Mouse (Mus musculus) CH12.LX (cell line): ENCODE measurements around the gene Fam219b. TPM values are rescaled to one million over a fixed set of nuclear protein-coding genes. Genes with fewer than 3 reads are reported as not detected.
A peak's percentile ranks its signal among the peaks of the same experiment; 100 is the strongest.

Experiments
- DNase-seq: peaks from one replicate; pipeline ENCODE4 v3.0.0-alpha.2; 2013; ENCODE audit errors: extremely low read depth
- H3K27ac ChIP-seq: 2 replicates; pipeline ENCODE4 v1.5.1; 2012; ENCODE audit warnings: low read depth, mild to moderate bottlenecking, control low read depth, moderate library complexity; ENCODE audit not compliant: insufficient read depth
- H3K27me3 ChIP-seq: replicated peaks from 2 replicates; pipeline ENCODE3; 2012; ENCODE audit warnings: inconsistent platforms
- H3K36me3 ChIP-seq, 2 experiments: replicated peaks in 1 of 2; 2 replicates each; pipeline versions ENCODE3 to v1.6.1; 2012; ENCODE audit warnings: inconsistent platforms in 1 of 2, low read length in 1 of 2, mild to moderate bottlenecking in 1 of 2, mixed read lengths in 1 of 2, moderate library complexity in 1 of 2; ENCODE audit not compliant: control insufficient read depth in 1 of 2, insufficient read depth in 1 of 2
- H3K4me1 ChIP-seq, 2 experiments: 2 replicates each; pipeline ENCODE4 v1.6.1; 2012; ENCODE audit warnings: inconsistent platforms in 1 of 2, moderate library complexity in 1 of 2; ENCODE audit not compliant: insufficient read depth in 2 of 2, control insufficient read depth in 1 of 2
- H3K4me2 ChIP-seq: 2 replicates; pipeline ENCODE4 v1.6.1; 2012; ENCODE audit warnings: low read depth, mild to moderate bottlenecking, control low read depth; ENCODE audit not compliant: poor library complexity, insufficient read depth, severe bottlenecking
- H3K4me3 ChIP-seq, 3 experiments: fragments of 150-350 bp in 1 of 3; sonication (generic) in 1 of 3; replicated peaks in 1 of 3; 2 replicates each; pipeline versions ENCODE3 to v1.5.1; 2011 to 2012; ENCODE audit warnings: low read depth in 2 of 3, low read length in 2 of 3, mild to moderate bottlenecking in 2 of 3, moderate library complexity in 2 of 3, control low read depth in 1 of 3, improper control_type of control experiment in 1 of 3, inconsistent platforms in 1 of 3, mixed read lengths in 1 of 3; ENCODE audit not compliant: poor library complexity in 1 of 3
- H3K79me2 ChIP-seq: replicated peaks from 2 replicates; pipeline ENCODE4 v1.6.1; 2012; ENCODE audit warnings: mild to moderate bottlenecking, moderate library complexity; ENCODE audit not compliant: control insufficient read depth, poor library complexity, insufficient read depth, severe bottlenecking; ENCODE audit errors: extremely low read depth
- H3K9ac ChIP-seq: 2 replicates; pipeline ENCODE4 v1.6.1; 2012; ENCODE audit warnings: low read depth, mild to moderate bottlenecking, control low read depth, moderate library complexity; ENCODE audit not compliant: insufficient read depth
- H3K9me3 ChIP-seq: replicated peaks from 2 replicates; pipeline ENCODE3; 2012; ENCODE audit warnings: low read length, inconsistent platforms, mixed read lengths
- BHLHE40 ChIP-seq: IDR thresholded peaks from 2 replicates; pipeline ENCODE4 v1.6.1; 2011; ENCODE audit warnings: mild to moderate bottlenecking, low read depth, low read length, improper control_type of control experiment
- CHD1 ChIP-seq: IDR thresholded peaks from 2 replicates; pipeline ENCODE4 v1.6.1; 2012; ENCODE audit warnings: low read depth, low read length, improper control_type of control experiment, inconsistent platforms
- CHD2 ChIP-seq: IDR thresholded peaks from 2 replicates; pipeline ENCODE4 v1.6.1; 2011; ENCODE audit warnings: low read length, improper control_type of control experiment
- CTCF ChIP-seq, 2 experiments: IDR thresholded peaks in 1 of 2; conservative IDR thresholded peaks in 1 of 2; 2 replicates each; pipeline ENCODE4 v1.5.1; 2011 to 2012; ENCODE audit warnings: low read depth in 2 of 2, low read length in 2 of 2, improper control_type of control experiment in 1 of 2, inconsistent platforms in 1 of 2, mild to moderate bottlenecking in 1 of 2, moderate library complexity in 1 of 2
- ELF1 ChIP-seq: IDR thresholded peaks from 2 replicates; pipeline ENCODE4 v1.6.1; 2014; ENCODE audit warnings: low read depth, mild to moderate bottlenecking, inconsistent platforms, low read length, improper control_type of control experiment
- EP300 ChIP-seq: IDR thresholded peaks from 2 replicates; pipeline ENCODE4 v1.6.1; 2011; ENCODE audit warnings: low read length, improper control_type of control experiment
- ETS1 ChIP-seq: conservative IDR thresholded peaks from 2 replicates; pipeline ENCODE4 v1.6.1; 2012; ENCODE audit warnings: low read depth, mild to moderate bottlenecking, inconsistent platforms, low read length, improper control_type of control experiment, moderate library complexity
- HCFC1 ChIP-seq: IDR thresholded peaks from 2 replicates; pipeline ENCODE4 v1.6.1; 2012; ENCODE audit warnings: low read depth, mild to moderate bottlenecking, inconsistent platforms, low read length, improper control_type of control experiment
- IRF4 ChIP-seq: IDR thresholded peaks from 2 replicates; pipeline ENCODE4 v1.6.1; 2014; ENCODE audit warnings: low read depth, mild to moderate bottlenecking, inconsistent platforms, low read length, improper control_type of control experiment
- JUN ChIP-seq: IDR thresholded peaks from 2 replicates; pipeline ENCODE4 v1.6.1; 2011; ENCODE audit warnings: low read depth, mild to moderate bottlenecking, low read length, improper control_type of control experiment, moderate library complexity; ENCODE audit not compliant: insufficient read depth
- JUND ChIP-seq: conservative IDR thresholded peaks from 2 replicates; pipeline ENCODE4 v1.6.1; 2011; ENCODE audit warnings: low read depth, low read length, improper control_type of control experiment
- KAT2A ChIP-seq: IDR thresholded peaks from 2 replicates; pipeline ENCODE4 v1.6.1; 2012; ENCODE audit warnings: low read length, improper control_type of control experiment, inconsistent platforms; ENCODE audit not compliant: insufficient replicate concordance
- MAX ChIP-seq: IDR thresholded peaks from 2 replicates; pipeline ENCODE4 v1.6.1; 2011; ENCODE audit warnings: low read length, improper control_type of control experiment
- MEF2A ChIP-seq: IDR thresholded peaks from 2 replicates; pipeline ENCODE4 v1.6.1; 2014; ENCODE audit warnings: low read depth, mild to moderate bottlenecking, inconsistent platforms, low read length, improper control_type of control experiment, borderline replicate concordance
- MXI1 ChIP-seq: IDR thresholded peaks from 2 replicates; pipeline ENCODE4 v1.6.1; 2011; ENCODE audit warnings: mild to moderate bottlenecking, low read depth, low read length, improper control_type of control experiment
- MYC ChIP-seq: IDR thresholded peaks from 2 replicates; pipeline ENCODE4 v1.6.1; 2011; ENCODE audit warnings: low read depth, mild to moderate bottlenecking, improper control_type of control experiment, low read length
- NELFE ChIP-seq: IDR thresholded peaks from 2 replicates; pipeline ENCODE4 v1.6.1; 2011; ENCODE audit warnings: low read depth, low read length, improper control_type of control experiment
- NRF1 ChIP-seq: IDR thresholded peaks from 2 replicates; pipeline ENCODE4 v1.6.1; 2014; ENCODE audit warnings: low read depth, mild to moderate bottlenecking, inconsistent platforms, low read length, improper control_type of control experiment, moderate library complexity
- PAX5 ChIP-seq: IDR thresholded peaks from 2 replicates; pipeline ENCODE4 v1.6.1; 2012; ENCODE audit warnings: low read length, inconsistent platforms, mixed read lengths
- POLR2A ChIP-seq: IDR thresholded peaks from 2 replicates; pipeline ENCODE4 v1.6.1; 2011; ENCODE audit warnings: low read depth, mild to moderate bottlenecking, improper control_type of control experiment, low read length
- POLR2AphosphoS2 ChIP-seq: IDR thresholded peaks from 2 replicates; pipeline ENCODE4 v1.6.1; 2011; ENCODE audit warnings: low read depth, low read length, improper control_type of control experiment
- RAD21 ChIP-seq: IDR thresholded peaks from 2 replicates; pipeline ENCODE4 v1.6.1; 2011; ENCODE audit warnings: low read depth, mild to moderate bottlenecking, low read length, improper control_type of control experiment, moderate library complexity
- RCOR1 ChIP-seq: conservative IDR thresholded peaks from 2 replicates; pipeline ENCODE4 v1.6.1; 2012; ENCODE audit warnings: low read depth, mild to moderate bottlenecking, inconsistent platforms, low read length, improper control_type of control experiment
- SIN3A ChIP-seq: IDR thresholded peaks from 2 replicates; pipeline ENCODE4 v1.6.1; 2012; ENCODE audit warnings: low read length, improper control_type of control experiment, inconsistent platforms
- SMC3 ChIP-seq: IDR thresholded peaks from 2 replicates; pipeline ENCODE4 v1.6.1; 2011; ENCODE audit warnings: low read depth, low read length, improper control_type of control experiment
- TBP ChIP-seq: conservative IDR thresholded peaks from 2 replicates; pipeline ENCODE4 v1.6.1; 2011; ENCODE audit warnings: low read depth, low read length, improper control_type of control experiment
- TCF12 ChIP-seq: IDR thresholded peaks from 2 replicates; pipeline ENCODE4 v1.6.1; 2014; ENCODE audit warnings: low read depth, mild to moderate bottlenecking, inconsistent platforms, low read length, improper control_type of control experiment
- UBTF ChIP-seq: IDR thresholded peaks from 2 replicates; pipeline ENCODE4 v1.6.1; 2012; ENCODE audit warnings: low read depth, mild to moderate bottlenecking, inconsistent platforms, low read length, improper control_type of control experiment, moderate library complexity
- USF1 ChIP-seq: IDR thresholded peaks from 2 replicates; pipeline ENCODE4 v1.6.1; 2014; ENCODE audit warnings: low read depth, mild to moderate bottlenecking, inconsistent platforms, low read length, improper control_type of control experiment
- USF2 ChIP-seq: conservative IDR thresholded peaks from 2 replicates; pipeline ENCODE4 v1.6.1; 2011; ENCODE audit warnings: low read depth, low read length, improper control_type of control experiment
- ZKSCAN1 ChIP-seq: IDR thresholded peaks from 2 replicates; pipeline ENCODE4 v1.6.1; 2012; ENCODE audit warnings: low read depth, inconsistent platforms, low read length, improper control_type of control experiment, borderline replicate concordance
- ZMIZ1 ChIP-seq: IDR thresholded peaks from 2 replicates; pipeline ENCODE4 v1.6.1; 2012; ENCODE audit warnings: low read depth, mild to moderate bottlenecking, inconsistent platforms, low read length, improper control_type of control experiment
- dilution Hi-C: fragments of 300-500 bp; cut with MboI; formaldehyde crosslinking; loops from 2 replicates; pipeline ENCODE4 v1.14.3; 2020; ENCODE audit warnings: low sequenced_read_pairs; ENCODE audit not compliant: extremely low pct_unique_long_range_greater_than_20kb, extremely low pct_ligation_motif_present
- in situ Hi-C: fragments of 300-500 bp; cut with MboI; formaldehyde crosslinking; loops from 3 replicates; pipeline ENCODE4 v1.14.3; 2019; ENCODE audit warnings: low sequenced_read_pairs, low pct_ligation_motif_present, low pct_unique_long_range_greater_than_20kb, mixed read lengths
- polyA plus RNA-seq: library from polyadenylated mRNA; unstranded; fragments of >175 nt; gene quantifications from 2 replicates; pipeline ENCODE4 v1.2.1, GENCODE M21; 2012; ENCODE audit warnings: low read depth; ENCODE audit not compliant: insufficient read length
- total RNA-seq, 2 experiments: library from RNA; depleted of rRNA; stranded (reverse); fragments of 300-350 nt in 1 of 2; fragments of >200 nt in 1 of 2; gene quantifications; 2 replicates each; pipeline ENCODE4 v1.2.3; 2012 to 2014

Fam219b gene
- total and polyA plus RNA-seq, 3 experiments = 8.3 to 10.6 (median 9.2) TPM

GRCm38 (mm10) chr9:57558625-57559024 is 21.3 kb downstream of the Fam219b start:
- in situ Hi-C loops (no loop called here), dilution Hi-C loops (no loop called here)
- Histone ChIP-seq H3K9ac (no peak overlapping the region), H3K4me1 (peaks cover 10 to 54% of the 10 kb centered on the region in 2 experiments), H3K27ac (0 out of 2 replicates have a peak overlapping the region, but pooled peaks have one; percentile 3), H3K27me3 (no peaks in the 10 kb centered on the region), H3K4me2 (no peak overlapping the region), H3K36me3 (no peaks in the 10 kb centered on the region), H3K79me2 (peaks cover 25% of the 10 kb centered on the region), H3K4me3 (no peak overlapping the region), H3K9me3 (no peaks in the 10 kb centered on the region)
- no peak for DNase-seq
- TF ChIP-seq SIN3A = no peak
- TF ChIP-seq TCF12 = no peak; the same call in 1 of the 2 replicates
- TF ChIP-seq UBTF = no peak
- no peak for TF ChIP-seq JUN
- 0 out of 2 replicates have a peak, but pooled peaks have one; percentile 32 for TF ChIP-seq POLR2A
- 0 out of 2 replicates have a peak, but pooled peaks have one; percentile 30 for TF ChIP-seq MYC
- peak; percentile 60 for TF ChIP-seq EP300
- TF ChIP-seq POLR2AphosphoS2 = no peak
- no peak for TF ChIP-seq RCOR1
- TF ChIP-seq IRF4 = peak; percentile 63; the same call in 1 of the 2 replicates
- TF ChIP-seq SMC3 = no peak
- no peak for TF ChIP-seq USF1
- no peak for TF ChIP-seq ZMIZ1
- no peak for TF ChIP-seq TBP
- TF ChIP-seq RAD21 = no peak

DNA sequence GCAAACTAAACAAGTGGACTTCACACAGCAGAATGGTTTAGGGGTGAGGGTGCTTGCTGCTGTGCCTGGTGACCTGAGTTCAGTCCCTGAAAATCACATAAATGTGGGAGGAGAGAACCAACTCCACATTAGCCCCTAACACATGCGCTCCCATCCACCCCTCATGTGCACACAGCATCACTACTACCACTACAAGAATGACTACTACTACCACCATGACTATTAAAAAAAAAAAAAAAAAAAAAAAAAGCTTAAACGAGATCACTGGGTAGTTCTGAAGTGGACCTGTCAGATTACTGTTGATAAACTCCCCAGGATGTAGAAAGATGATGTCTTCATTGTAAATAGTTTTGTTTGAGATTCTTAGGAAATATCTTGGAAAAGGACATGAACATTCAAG is 22.2 kb downstream of the Fam219b start:
- Histone ChIP-seq H3K9ac (no peak overlapping the region), H3K27ac (no peak overlapping the region), H3K4me3 (no peak overlapping the region), H3K4me2 (peak overlapping the region; percentile 11; the same call in 1 of the 2 replicates), H3K9me3 (no peaks in the 10 kb centered on the region), H3K79me2 (peaks cover 34% of the 10 kb centered on the region), H3K36me3 (no peaks in the 10 kb centered on the region), H3K4me1 (peaks cover 11 to 62% of the 10 kb centered on the region in 2 experiments), H3K27me3 (no peaks in the 10 kb centered on the region)
- dilution Hi-C loops (no loop called here), in situ Hi-C loops (no loop called here)
- DNase-seq = no peak
- TF ChIP-seq TCF12 (no peak), HCFC1 (no peak), CTCF (conservative IDR thresholded peaks at IDR 0.05 in 1 of 2, IDR thresholded peaks at IDR 0.05 in 1 of 2; ENCODE audit: low read depth in 2 of 2, low read length in 2 of 2) (no peak), SMC3 (no peak), CHD1 (no peak), KAT2A (no peak), RCOR1 (no peak), NRF1 (no peak), PAX5 (no peak), CHD2 (no peak), MXI1 (no peak), BHLHE40 (peak; percentile 59), MYC (0 out of 2 replicates have a peak, but pooled peaks have one; percentile 34), JUND (no peak), MEF2A (0 out of 2 replicates have a peak, but pooled peaks have one; percentile 24), TBP (no peak), ETS1 (no peak), ELF1 (no peak), MAX (0 out of 2 replicates have a peak, but pooled peaks have one; percentile 47), IRF4 (peak; percentile 38; the same call in 1 of the 2 replicates), ZKSCAN1 (no peak), SIN3A (peak; percentile 27; the same call in 1 of the 2 replicates), RAD21 (no peak), USF2 (no peak), NELFE (no peak)
